Mouse (Mus musculus) small intestine, adult 2 months (tissue): Measurements from ENCODE around the gene Ncam1.

Experiments
- CTCF ChIP-seq: fragments of 200-500 bp; IDR thresholded peaks from 2 replicates; pipeline ENCODE4 v1.5.1; 2012; ENCODE audit warnings: low read depth, mild to moderate bottlenecking, control low read depth, inconsistent platforms, low read length, moderate library complexity, mixed read lengths; ENCODE audit not compliant: insufficient replicate concordance, insufficient read length; ENCODE audit errors: extremely low read depth
- POLR2A ChIP-seq: fragments of 200-500 bp; IDR thresholded peaks from 2 replicates; pipeline ENCODE4 v1.6.1; 2012; ENCODE audit warnings: low read depth, mild to moderate bottlenecking, control low read depth, inconsistent platforms, low read length, moderate library complexity

DNA sequence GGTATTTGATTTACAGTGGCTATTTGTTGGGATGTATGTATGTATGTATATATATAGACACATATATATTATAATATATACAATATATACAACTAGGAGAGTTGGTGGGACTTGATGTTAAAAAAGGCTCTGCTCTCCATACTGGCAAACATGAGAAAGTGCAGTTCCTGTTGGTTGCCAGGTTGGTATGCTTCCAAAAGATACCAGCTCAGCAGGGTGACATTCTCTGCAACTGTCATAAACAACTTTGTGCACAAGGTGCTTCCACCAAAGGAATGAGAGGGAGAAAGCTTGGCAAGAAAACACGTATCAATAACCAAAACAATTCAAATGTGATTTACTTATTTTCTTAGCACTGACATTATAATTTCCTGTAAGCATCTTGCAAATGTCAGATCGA is 232.9 kb downstream of the Ncam1 start:
- TF ChIP-seq CTCF (no peak), POLR2A (no peak)
